Mouse (Mus musculus): ENCODE measurements at regions not wholly inside any gene's neighbourhood (a gene's known extent, or its start where the extent isn't known, plus 50 kb on each side); places are given as distances from the start of the nearest gene placed in this dataset.

GRCm38 (mm10) chr11:113049593-113049992 is 267.6 kb downstream of the Sox9 start:
- H3K36me3 ChIP-seq (replicated peaks), result peaks cover 4% of the 10 kb centered on the region
- H3K27ac ChIP-seq, result no peak overlapping the region
- H3K4me3 ChIP-seq (replicated peaks), result no peak overlapping the region
- H3K9ac ChIP-seq, result no peak overlapping the region
- WGBS, result 64% methylated on average over 8 of the region's 8 CpGs
- no peak for ATAC-seq (ENCODE audit: low FRiP score)
- peaks cover 37% of the 10 kb centered on the region for H3K4me1 ChIP-seq
- no peaks in the 10 kb centered on the region for H3K9me3 ChIP-seq
- no peaks in the 10 kb centered on the region for H3K27me3 ChIP-seq
- H3K4me2 ChIP-seq, result no peak overlapping the region

DNA sequence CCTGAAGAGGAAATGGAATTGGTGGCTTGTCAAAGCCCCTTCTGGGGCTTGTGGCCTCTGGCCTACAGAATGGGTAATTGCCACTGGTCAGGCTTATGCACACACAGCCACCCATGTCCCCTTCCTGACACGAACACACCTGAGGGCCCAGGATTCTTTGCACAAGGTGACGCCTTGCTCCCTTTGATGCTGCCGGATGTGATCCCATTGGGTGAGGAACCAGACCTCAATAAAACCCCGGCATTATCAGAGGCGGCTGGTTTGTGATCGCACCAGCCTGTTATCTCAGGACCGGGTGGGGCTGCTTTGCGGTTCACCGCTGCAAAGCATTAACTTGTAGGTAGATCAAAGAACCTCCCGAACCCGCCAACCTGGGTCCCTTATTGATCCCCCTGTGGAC is 270.5 kb downstream of the Sox9 start:
- no peaks in the 10 kb centered on the region for H3K27me3 ChIP-seq
- H3K4me1 ChIP-seq, result peaks cover 24% of the 10 kb centered on the region
- peaks cover 4% of the 10 kb centered on the region for H3K36me3 ChIP-seq (replicated peaks)
- 97% methylated on average over 11 of the region's 11 CpGs for WGBS
- H3K4me3 ChIP-seq (replicated peaks), result no peak overlapping the region
- H3K27ac ChIP-seq, result no peak overlapping the region
- H3K9ac ChIP-seq, result no peak overlapping the region
- no peaks in the 10 kb centered on the region for H3K9me3 ChIP-seq
- no peak for ATAC-seq (ENCODE audit: low FRiP score)
- no peak overlapping the region for H3K4me2 ChIP-seq

DNA sequence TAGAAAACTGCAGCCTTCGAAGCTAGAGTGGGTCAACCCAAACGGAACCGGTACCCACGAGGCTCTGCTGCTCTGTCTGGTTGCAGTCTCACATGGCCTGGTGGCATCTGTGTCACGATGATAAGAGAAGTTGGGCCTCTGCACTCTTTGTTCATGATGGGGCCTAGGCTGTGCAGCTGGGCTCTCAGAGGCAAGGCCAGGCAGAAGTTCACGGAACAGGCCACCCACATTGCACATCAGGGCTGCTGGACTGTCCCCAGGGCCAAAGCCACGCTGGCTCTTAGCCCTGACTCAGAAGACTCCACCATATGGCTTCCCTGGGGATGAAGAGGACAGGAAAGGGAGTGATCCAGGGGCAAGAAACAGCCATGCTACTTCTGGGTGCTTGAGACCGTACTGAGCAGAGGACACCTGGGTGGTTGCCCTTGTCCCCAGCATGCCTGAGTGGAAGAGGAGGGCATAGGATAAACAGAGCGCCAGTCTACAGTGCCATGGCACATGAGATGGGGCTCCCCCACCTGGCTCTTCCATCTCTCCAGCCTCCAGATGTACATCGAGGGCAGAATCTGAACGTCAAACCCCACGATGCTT is 274.1 kb downstream of the Sox9 start:
- peaks cover 21% of the 10 kb centered on the region for H3K4me1 ChIP-seq
- no peaks in the 10 kb centered on the region for H3K9me3 ChIP-seq
- no peak overlapping the region for H3K9ac ChIP-seq
- no peak overlapping the region for H3K4me3 ChIP-seq (replicated peaks)
- peaks cover 4% of the 10 kb centered on the region for H3K36me3 ChIP-seq (replicated peaks)
- peak overlapping the region; percentile 68 for H3K27ac ChIP-seq
- 77% methylated on average over 12 of the region's 12 CpGs for WGBS
- no peaks in the 10 kb centered on the region for H3K27me3 ChIP-seq
- peak; percentile 55; the same call in 1 of the 2 replicates for ATAC-seq (ENCODE audit: low FRiP score)
- no peak overlapping the region for H3K4me2 ChIP-seq

DNA sequence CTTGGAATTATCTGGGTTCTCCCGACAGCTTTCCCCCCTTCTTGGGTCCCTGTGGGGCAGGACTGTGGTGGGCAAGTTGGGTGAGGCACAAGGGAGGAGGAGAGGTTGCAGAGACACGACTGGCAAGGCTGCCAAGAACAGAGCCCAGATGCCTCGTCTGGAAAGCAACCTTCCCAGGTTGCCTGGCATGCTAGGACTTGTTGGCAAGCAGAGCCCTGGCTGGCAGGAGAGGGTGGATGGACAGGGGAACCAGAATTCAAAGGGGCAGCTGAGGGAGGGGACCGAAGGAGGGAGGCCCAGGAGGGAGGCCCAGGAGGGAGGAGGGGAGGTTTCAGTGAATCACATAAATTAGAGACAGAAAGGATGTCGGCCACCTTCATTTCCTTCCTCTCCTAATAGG is 274.8 kb downstream of the Sox9 start:
- Histone ChIP-seq H3K4me1 (peaks cover 21% of the 10 kb centered on the region), H3K9ac (peak overlapping the region; percentile 41), H3K27ac (peak overlapping the region; percentile 68)

DNA sequence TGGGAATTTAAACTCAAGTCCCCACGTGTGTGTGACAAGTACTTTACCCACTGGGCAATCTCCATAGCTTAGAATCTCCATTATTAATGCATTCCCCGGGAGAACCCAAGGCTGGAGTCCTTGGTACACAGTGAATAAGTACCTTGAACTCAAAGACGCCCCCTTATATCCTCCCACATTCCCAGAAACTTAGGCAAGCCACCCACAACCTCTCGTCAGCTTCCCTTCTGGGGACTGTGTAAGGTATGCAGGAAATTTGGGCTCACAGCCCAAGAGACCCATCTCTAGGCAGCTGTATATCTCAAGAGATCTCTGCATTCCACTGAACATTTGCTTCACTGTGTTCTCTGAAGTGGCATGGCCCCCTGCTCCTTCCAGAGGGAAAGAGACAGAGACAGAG is 288.3 kb downstream of the Sox9 start:
- Histone ChIP-seq H3K9me3 (peaks cover 7% of the 10 kb centered on the region; the same call in 1 of the 2 replicates), H3K4me3 (replicated peaks) (no peak overlapping the region), H3K4me1 (peaks cover 16% of the 10 kb centered on the region), H3K4me2 (no peak overlapping the region), H3K36me3 (replicated peaks) (no peaks in the 10 kb centered on the region), H3K27ac (no peak overlapping the region), H3K9ac (no peak overlapping the region), H3K27me3 (no peaks in the 10 kb centered on the region)
- 91% methylated on average over 4 of the region's 4 CpGs for WGBS
- no peak for ATAC-seq (ENCODE audit: low FRiP score)

More for the DNA sequence above, 274.8 kb downstream of the Sox9 start:
- Histone ChIP-seq H3K9me3 (no peaks in the 10 kb centered on the region), H3K36me3 (replicated peaks) (peaks cover 4% of the 10 kb centered on the region), H3K4me2 (no peak overlapping the region), H3K4me3 (replicated peaks) (no peak overlapping the region), H3K27me3 (no peaks in the 10 kb centered on the region)
- WGBS, result 10% methylated on average over 5 of the region's 5 CpGs
- peak; percentile 61; the same call in 1 of the 2 replicates for ATAC-seq (ENCODE audit: low FRiP score)

GRCm38 (mm10) chr11:113071942-113072341 is 289.9 kb downstream of the Sox9 start:
- H3K4me2 ChIP-seq, result no peak overlapping the region
- peaks cover 16% of the 10 kb centered on the region for H3K4me1 ChIP-seq
- H3K36me3 ChIP-seq (replicated peaks), result no peaks in the 10 kb centered on the region
- H3K4me3 ChIP-seq (replicated peaks), result no peak overlapping the region
- H3K9me3 ChIP-seq, result peaks cover 7% of the 10 kb centered on the region; the same call in 1 of the 2 replicates
- WGBS, result 10% methylated on average over 10 of the region's 10 CpGs
- ATAC-seq (ENCODE audit: low FRiP score), result peak; percentile 63; the same call in 1 of the 2 replicates
- no peaks in the 10 kb centered on the region for H3K27me3 ChIP-seq
- H3K9ac ChIP-seq, result 0 out of 2 replicates have a peak overlapping the region, but pooled peaks have one; percentile 26
- H3K27ac ChIP-seq, result peak overlapping the region; percentile 60

GRCm38 (mm10) chr11:113074328-113074727 is 292.3 kb downstream of the Sox9 start:
- Histone ChIP-seq H3K27ac (no peak overlapping the region), H3K4me3 (replicated peaks) (no peak overlapping the region), H3K9ac (no peak overlapping the region), H3K9me3 (peaks cover 2% of the 10 kb centered on the region; the same call in 1 of the 2 replicates), H3K36me3 (replicated peaks) (no peaks in the 10 kb centered on the region), H3K4me1 (peaks cover 16% of the 10 kb centered on the region), H3K27me3 (no peaks in the 10 kb centered on the region), H3K4me2 (no peak overlapping the region)
- ATAC-seq (ENCODE audit: low FRiP score), result no peak
- 93% methylated on average over 9 of the region's 9 CpGs for WGBS

DNA sequence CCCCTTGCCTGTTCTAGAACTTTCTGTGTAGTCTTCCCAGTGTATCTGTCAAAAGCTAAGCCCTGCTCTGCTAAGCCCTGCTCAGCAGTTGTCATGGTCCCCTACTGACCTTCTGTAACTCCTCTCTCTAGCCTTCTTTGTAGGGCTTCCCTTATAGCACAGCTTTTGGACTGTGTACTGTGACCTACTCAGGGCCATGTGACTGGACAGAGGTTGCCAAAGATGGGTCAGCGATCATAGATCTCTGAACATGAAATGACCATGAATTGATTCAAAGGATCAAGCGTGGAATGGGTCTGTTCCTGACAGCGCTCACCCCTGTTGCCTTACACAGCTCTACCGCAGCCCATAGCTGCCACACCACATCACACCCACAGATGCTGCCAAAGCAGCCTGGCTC is 294.3 kb downstream of the Sox9 start:
- no peak overlapping the region for H3K4me2 ChIP-seq
- 95% methylated on average over 4 of the region's 4 CpGs for WGBS
- H3K36me3 ChIP-seq (replicated peaks), result no peaks in the 10 kb centered on the region
- no peak overlapping the region for H3K9ac ChIP-seq
- H3K27me3 ChIP-seq, result no peaks in the 10 kb centered on the region
- H3K4me3 ChIP-seq (replicated peaks), result no peak overlapping the region
- H3K9me3 ChIP-seq, result no peaks in the 10 kb centered on the region
- no peak overlapping the region for H3K27ac ChIP-seq
- peaks cover 15% of the 10 kb centered on the region for H3K4me1 ChIP-seq
- no peak for ATAC-seq (ENCODE audit: low FRiP score)

- no peaks in the 10 kb centered on the region for H3K9me3 ChIP-seq
- no peak overlapping the region for H3K4me2 ChIP-seq
- 98% methylated on average over 2 of the region's 2 CpGs for WGBS
- H3K9ac ChIP-seq, result no peak overlapping the region
- no peaks in the 10 kb centered on the region for H3K27me3 ChIP-seq
- no peak for ATAC-seq (ENCODE audit: low FRiP score)
- H3K36me3 ChIP-seq (replicated peaks), result no peaks in the 10 kb centered on the region
- no peaks in the 10 kb centered on the region for H3K4me1 ChIP-seq
- no peak overlapping the region for H3K4me3 ChIP-seq (replicated peaks)
- H3K27ac ChIP-seq, result no peak overlapping the region
Measured at GRCm38 (mm10) chr11:113080311-113080710, 298.3 kb downstream of the Sox9 start.

GRCm38 (mm10) chr11:113084442-113084841 is 302.4 kb downstream of the Sox9 start:
- no peak overlapping the region for H3K4me2 ChIP-seq
- no peak overlapping the region for H3K27ac ChIP-seq
- H3K4me3 ChIP-seq (replicated peaks), result no peak overlapping the region
- WGBS, result 98% methylated on average over 6 of the region's 6 CpGs
- ATAC-seq (ENCODE audit: low FRiP score), result no peak
- no peaks in the 10 kb centered on the region for H3K9me3 ChIP-seq
- no peaks in the 10 kb centered on the region for H3K27me3 ChIP-seq
- peaks cover 6% of the 10 kb centered on the region; the same call in 1 of the 2 replicates for H3K4me1 ChIP-seq
- no peak overlapping the region for H3K9ac ChIP-seq
- no peaks in the 10 kb centered on the region for H3K36me3 ChIP-seq (replicated peaks)

DNA sequence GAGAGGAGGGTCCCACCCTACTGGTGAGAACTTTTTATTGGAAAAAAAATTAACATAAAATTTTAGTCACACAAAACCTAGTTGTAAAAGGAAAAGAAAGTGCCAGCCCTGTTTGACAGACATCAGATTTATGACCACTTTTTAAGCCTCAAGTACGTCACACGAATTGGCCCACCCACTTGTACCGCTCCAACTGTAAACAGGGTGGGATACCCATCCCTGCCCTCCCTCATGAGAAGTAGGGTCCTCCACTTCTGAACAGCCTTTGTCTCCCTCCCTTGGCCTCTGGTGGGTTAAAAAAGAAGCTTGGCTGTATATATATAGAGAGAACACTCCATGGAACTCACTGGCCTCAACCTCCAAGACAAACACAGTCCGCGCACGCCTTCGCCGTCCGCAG is 303.5 kb downstream of the Sox9 start:
- Histone ChIP-seq H3K4me1 (peaks cover 6% of the 10 kb centered on the region; the same call in 1 of the 2 replicates), H3K9me3 (no peaks in the 10 kb centered on the region), H3K36me3 (replicated peaks) (no peaks in the 10 kb centered on the region), H3K27me3 (no peaks in the 10 kb centered on the region), H3K9ac (no peak overlapping the region), H3K27ac (no peak overlapping the region), H3K4me3 (replicated peaks) (no peak overlapping the region), H3K4me2 (no peak overlapping the region)
- WGBS, result 88% methylated on average over 9 of the region's 9 CpGs
- ATAC-seq (ENCODE audit: low FRiP score), result no peak

DNA sequence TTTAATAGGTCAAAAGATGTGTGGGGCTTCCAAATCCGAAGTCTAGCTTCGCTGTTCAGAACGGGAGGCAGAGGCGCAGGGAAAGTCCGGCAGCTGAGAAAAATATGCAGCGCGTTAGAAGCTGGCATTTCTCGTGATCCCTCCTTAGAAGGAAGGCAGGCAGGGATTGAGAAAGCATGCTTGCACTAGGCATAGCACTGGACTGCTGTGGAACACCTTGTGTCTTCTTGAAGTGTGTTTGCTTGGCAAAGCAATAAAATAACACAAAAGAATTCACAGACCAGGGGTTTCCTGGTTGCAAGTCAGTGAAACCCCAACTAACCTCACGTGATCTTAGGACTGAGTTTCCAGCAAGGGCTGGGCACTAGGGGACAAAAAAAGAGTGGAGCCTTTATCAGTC is 305.1 kb downstream of the Sox9 start:
- Histone ChIP-seq H3K4me1 (peaks cover 6% of the 10 kb centered on the region; the same call in 1 of the 2 replicates), H3K4me2 (no peak overlapping the region), H3K9me3 (no peaks in the 10 kb centered on the region), H3K27ac (no peak overlapping the region), H3K9ac (no peak overlapping the region), H3K36me3 (replicated peaks) (no peaks in the 10 kb centered on the region), H3K27me3 (no peaks in the 10 kb centered on the region), H3K4me3 (replicated peaks) (no peak overlapping the region)
- no peak for ATAC-seq (ENCODE audit: low FRiP score)
- WGBS, result 76% methylated on average over 9 of the region's 9 CpGs

GRCm38 (mm10) chr11:113089637-113090351 is 307.8 kb downstream of the Sox9 start:
- Histone ChIP-seq H3K27me3 (no peaks in the 10 kb centered on the region), H3K4me1 (peaks cover 10% of the 10 kb centered on the region), H3K36me3 (replicated peaks) (no peaks in the 10 kb centered on the region), H3K4me3 (replicated peaks) (no peak overlapping the region), H3K9me3 (no peaks in the 10 kb centered on the region), H3K4me2 (no peak overlapping the region), H3K9ac (no peak overlapping the region), H3K27ac (no peak overlapping the region)
- ATAC-seq (ENCODE audit: low FRiP score), result no peak
- 92% methylated on average over 11 of the region's 11 CpGs for WGBS
